Mouse (Mus musculus): Measurements from ENCODE around the gene H2-T3.

DNA sequence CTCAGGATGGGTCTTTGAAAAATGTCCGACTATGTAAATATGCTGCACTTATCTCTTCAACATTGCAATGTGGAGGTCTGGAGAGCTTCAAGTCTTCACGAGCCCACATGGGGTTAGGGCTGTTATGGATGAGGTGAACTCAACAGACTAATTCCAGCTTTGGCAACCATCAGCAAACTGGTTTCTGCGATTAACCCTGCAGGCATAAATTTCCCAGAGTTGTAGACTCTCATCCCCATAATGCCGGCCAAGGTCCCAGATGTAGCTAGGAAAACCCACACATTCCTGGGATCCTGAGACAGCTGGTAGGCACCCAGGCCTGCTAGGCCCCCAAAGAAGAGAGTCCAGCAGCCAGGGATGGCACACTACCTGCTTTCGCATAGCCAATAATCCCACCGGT is 4.4 kb upstream of the H2-T3 start:
- TF ChIP-seq CTCF (IDR thresholded peaks at IDR 0.05; ENCODE audit: low read depth) (no peak), EP300 (IDR thresholded peaks at IDR 0.05; ENCODE audit: low read depth) (no peak)
